Mouse (Mus musculus): ENCODE measurements around the gene Ank3.

The Ank3 gene

DNA sequence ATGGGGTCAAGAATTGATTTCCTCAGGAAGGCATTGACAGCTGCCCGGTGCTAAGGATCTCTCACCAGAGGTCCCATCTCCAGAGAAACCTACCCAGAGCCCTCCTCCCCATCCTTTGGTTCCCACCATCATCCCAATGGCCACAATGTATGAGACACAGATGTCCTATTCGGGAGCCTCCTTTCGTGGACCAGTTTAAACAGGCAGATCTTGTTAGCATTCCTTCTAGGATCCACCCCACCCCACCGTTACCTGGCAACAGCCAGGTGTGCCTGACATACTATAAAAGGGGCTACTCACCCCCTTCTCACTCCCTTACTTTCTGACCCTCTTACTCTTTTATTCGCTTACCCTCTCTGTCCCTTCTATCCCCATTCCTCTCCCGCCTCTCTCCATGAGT lies 176.9 kb downstream of the Ank3 start:
- DNase-seq, result no peak

- no peak for DNase-seq
Observed at GRCm38 (mm10) chr10:69576264-69576663, 177.7 kb downstream of the Ank3 start.

- no peak for DNase-seq
Observed at GRCm38 (mm10) chr10:69577061-69577728, 178.6 kb downstream of the Ank3 start.

- no peak for DNase-seq
Observed at GRCm38 (mm10) chr10:69577729-69578061, 179.1 kb downstream of the Ank3 start.

GRCm38 (mm10) chr10:69579585-69579984 lies 181.0 kb downstream of the Ank3 start:
- no peak for DNase-seq

DNA sequence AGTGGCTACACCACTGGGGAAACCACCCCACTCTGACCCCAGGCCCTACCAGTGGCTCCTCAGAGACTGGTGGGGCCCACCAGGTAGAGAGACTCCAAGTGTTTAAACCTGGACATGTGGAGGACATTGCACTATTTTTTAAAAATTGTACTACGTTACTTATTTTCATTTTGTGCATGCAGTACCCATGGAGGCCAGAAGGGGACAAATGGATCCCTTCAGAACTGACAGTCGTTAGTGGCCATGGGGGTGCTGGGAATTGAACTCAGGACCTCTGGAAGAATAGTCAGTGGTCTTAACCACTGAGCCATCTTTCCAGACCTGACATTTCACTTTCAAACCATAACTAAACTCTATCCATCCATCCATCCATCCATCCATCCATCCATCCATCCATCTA lies 183.0 kb downstream of the Ank3 start:
- no peak for DNase-seq

GRCm38 (mm10) chr10:69583874-69584481 lies 185.4 kb downstream of the Ank3 start:
- peak; percentile 73 for DNase-seq

- DNase-seq, result no peak
Observed at GRCm38 (mm10) chr10:69584566-69584965, 186.0 kb downstream of the Ank3 start.

DNA sequence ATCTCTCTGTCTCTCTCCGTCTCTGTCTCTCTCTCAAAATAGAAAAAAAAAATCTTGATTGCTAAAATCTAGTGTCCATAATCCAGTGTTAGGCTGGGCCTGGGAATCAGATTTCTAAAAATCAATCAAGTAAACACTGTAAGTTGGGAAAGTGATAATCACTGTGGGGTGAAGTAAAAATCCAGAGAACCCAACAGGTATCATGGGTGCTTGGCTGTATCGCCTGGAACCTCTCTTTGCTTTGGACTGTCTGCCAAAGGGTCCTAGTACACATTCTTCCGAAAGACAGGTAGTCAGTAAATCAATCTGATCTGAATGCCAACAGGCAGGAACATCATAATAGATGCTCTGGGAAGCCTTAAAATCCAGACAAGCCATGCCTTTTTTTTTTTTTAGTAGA lies 186.7 kb downstream of the Ank3 start:
- no peak for DNase-seq

DNA sequence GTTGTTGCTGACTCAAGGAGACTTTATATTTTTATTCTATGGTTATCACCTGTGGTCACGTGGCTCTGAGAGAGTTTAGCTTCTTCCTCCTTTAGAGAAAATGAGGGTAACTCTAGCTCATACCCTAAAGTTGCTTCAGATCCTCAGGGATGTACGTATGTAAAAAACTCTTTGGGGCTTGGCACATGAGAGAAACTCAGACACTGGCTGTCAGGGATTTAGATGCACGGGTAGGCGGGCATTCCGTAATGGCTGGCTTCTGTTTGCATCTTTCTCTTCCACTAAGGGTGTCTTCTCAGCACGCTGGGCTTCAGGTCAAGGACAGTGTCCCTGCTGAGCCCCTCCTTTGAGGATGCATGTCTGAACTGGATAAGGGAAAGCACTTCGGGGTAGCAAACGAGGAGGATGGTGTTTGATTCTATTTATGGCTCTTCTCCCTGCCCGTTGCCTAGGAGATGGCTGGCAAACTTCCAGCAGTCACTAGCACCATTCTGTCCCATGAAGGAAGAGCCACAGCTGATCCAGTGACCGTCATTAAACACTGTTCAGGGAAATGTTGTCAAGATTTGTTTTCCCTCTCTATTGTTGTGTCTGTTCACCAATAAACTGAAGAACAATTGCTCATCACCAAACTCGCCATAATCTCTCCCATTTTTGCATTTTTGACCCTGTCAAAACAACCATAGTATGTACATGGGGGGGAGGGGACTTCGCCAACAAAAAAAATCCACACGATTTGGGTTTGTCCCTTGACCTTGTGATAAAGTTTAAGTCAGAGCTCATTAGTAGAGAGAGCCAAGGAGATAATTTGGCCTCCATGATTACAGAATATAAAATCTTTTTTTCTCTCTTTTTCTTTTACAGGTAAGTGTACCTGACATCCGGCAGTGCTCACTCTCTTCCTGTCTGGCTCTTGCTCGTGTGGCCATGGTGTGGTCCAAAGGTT lies 195.9 kb downstream of the Ank3 start:
- DNase-seq, result peak; percentile 29

- DNase-seq, result no peak
Observed at GRCm38 (mm10) chr10:69595487-69595886, 196.9 kb downstream of the Ank3 start.

GRCm38 (mm10) chr10:69601471-69601870 lies 202.9 kb downstream of the Ank3 start:
- DNase-seq, result no peak

- no peak for DNase-seq
Observed at GRCm38 (mm10) chr10:69602711-69603110, 204.1 kb downstream of the Ank3 start.

GRCm38 (mm10) chr10:69604609-69605008 lies 206.0 kb downstream of the Ank3 start:
- DNase-seq, result no peak

- no peak for DNase-seq
Observed at GRCm38 (mm10) chr10:69605211-69605610, 206.6 kb downstream of the Ank3 start.

GRCm38 (mm10) chr10:69607611-69608119 lies 209.1 kb downstream of the Ank3 start:
- DNase-seq, result no peak

DNA sequence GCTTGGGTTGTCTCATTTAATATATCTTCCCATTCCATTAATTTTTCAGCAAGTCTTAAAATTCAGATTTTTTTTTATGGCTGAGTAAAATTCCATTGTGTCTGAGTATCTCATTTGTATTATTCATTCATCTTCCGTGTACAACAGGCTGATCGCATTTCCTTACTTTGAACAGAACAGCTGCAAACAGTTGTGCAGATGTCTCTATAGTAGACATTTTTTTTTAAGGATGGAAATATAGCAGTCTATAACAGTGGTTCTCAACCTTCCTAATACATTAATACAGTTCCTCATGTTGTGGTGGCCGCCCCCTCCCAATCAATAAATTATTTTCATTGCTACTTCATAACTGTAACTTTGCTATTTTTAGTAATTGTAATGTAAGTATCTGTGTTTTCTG lies 212.7 kb downstream of the Ank3 start:
- DNase-seq, result no peak

- DNase-seq, result peak; percentile 80
Observed at GRCm38 (mm10) chr10:69611839-69612340, 213.3 kb downstream of the Ank3 start.

- DNase-seq, result no peak
Observed at GRCm38 (mm10) chr10:69616953-69617352, 218.4 kb downstream of the Ank3 start.

GRCm38 (mm10) chr10:69617537-69618112 lies 219.1 kb downstream of the Ank3 start:
- peak; percentile 22 for DNase-seq

GRCm38 (mm10) chr10:69620692-69621382 lies 222.3 kb downstream of the Ank3 start:
- no peak for DNase-seq

DNA sequence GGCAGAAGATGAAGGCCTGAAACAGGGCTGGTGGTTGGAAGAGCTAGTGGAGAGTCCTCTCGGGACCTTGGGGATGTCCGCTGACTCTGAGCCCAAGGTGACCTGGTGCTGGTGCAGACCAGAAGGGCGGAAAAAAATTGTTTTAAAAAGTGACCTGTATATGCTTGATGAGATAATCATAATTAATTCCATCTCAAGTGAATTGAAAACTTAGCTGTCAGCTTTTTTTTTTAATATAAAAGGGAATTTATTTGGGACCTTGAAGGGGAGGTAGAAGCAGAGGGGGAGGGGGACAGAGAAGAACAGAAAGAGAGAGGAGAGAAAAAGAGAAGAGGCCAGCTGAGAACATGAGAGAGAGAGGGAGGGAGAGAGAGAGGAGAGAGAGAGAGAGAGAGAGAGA lies 229.2 kb downstream of the Ank3 start:
- no peak for DNase-seq
